Mouse (Mus musculus) forebrain, embryonic 10.5 days (tissue): ENCODE data around the gene Tmem14c. TPM values are rescaled to one million over a fixed set of nuclear protein-coding genes. Genes with fewer than 3 reads are reported as not detected.
"Not testable (repeated sequence)": the region's sequence is repeated elsewhere in the genome, so short reads cannot be mapped to it uniquely, and the experiment has no call there.

Source experiments
- DNase-seq: peaks from one replicate; pipeline ENCODE4 v3.0.0-alpha.2; 2017; ENCODE audit warnings: low spot score; ENCODE audit errors: extremely low spot score
- H3K27ac ChIP-seq: fragments of 300-500 bp; sonication (generic); 2 replicates; pipeline ENCODE4 v1.5.1; 2016; ENCODE audit warnings: mild to moderate bottlenecking
- H3K27me3 ChIP-seq: fragments of 300-500 bp; sonication (generic); 2 replicates; pipeline ENCODE4 v1.6.1; 2016; ENCODE audit warnings: mild to moderate bottlenecking; ENCODE audit not compliant: poor library complexity, severe bottlenecking
- H3K36me3 ChIP-seq: fragments of 300-500 bp; sonication (generic); replicated peaks from 2 replicates; pipeline ENCODE4 v1.6.1; 2016; ENCODE audit warnings: mild to moderate bottlenecking, moderate library complexity
- H3K4me1 ChIP-seq: fragments of 300-500 bp; sonication (generic); 2 replicates; pipeline ENCODE4 v1.6.1; 2016
- H3K4me3 ChIP-seq: fragments of 300-500 bp; sonication (generic); 2 replicates; pipeline ENCODE4 v1.5.1; 2016; ENCODE audit warnings: mild to moderate bottlenecking, moderate library complexity
- H3K9me3 ChIP-seq: fragments of 300-500 bp; sonication (generic); 2 replicates; pipeline ENCODE4 v1.6.1; 2016; ENCODE audit warnings: mild to moderate bottlenecking, moderate library complexity
- WGBS: fragments of 180-500 bp; shearing (Covaris S2); methylation state at CpG from one replicate; pipeline ENCODE4 v1.1.7; 2016; 5-methylcytosine and 5-hydroxymethylcytosine counted together
- polyA plus RNA-seq: library from polyadenylated mRNA; unstranded; fragments of >200 nt; fragmentation: Nextera tagmentation; extraction: Ambion mirVana; gene quantifications from 2 replicates; pipeline ENCODE4 v1.2.1, GENCODE M21; 2016

Gene Tmem14c
- polyA plus RNA-seq, 1 experiment from 2014 or later = 224 TPM

GRCm38 (mm10) chr13:40988418-40988817 is 27.7 kb upstream of the Tmem14c start:
- no peak for DNase-seq
- Histone ChIP-seq H3K27ac (no peak overlapping the region), H3K36me3 (no peaks in the 10 kb centered on the region), H3K9me3 (no peaks in the 10 kb centered on the region), H3K4me1 (no peaks in the 10 kb centered on the region), H3K4me3 (no peak overlapping the region), H3K27me3 (peaks cover 37% of the 10 kb centered on the region)
- WGBS = 79% methylated on average over 2 of the region's 2 CpGs

- WGBS = 26% methylated on average over 8 of the region's 8 CpGs
- Histone ChIP-seq H3K27me3 (peaks cover 51% of the 10 kb centered on the region), H3K4me1 (peaks cover 17% of the 10 kb centered on the region), H3K9me3 (no peaks in the 10 kb centered on the region), H3K4me3 (peak overlapping the region; percentile 16; the same call in 1 of the 2 replicates), H3K27ac (peak overlapping the region; percentile 67), H3K36me3 (no peaks in the 10 kb centered on the region)
- DNase-seq = peak; percentile 27
These were observed 21.4 kb upstream of the Tmem14c start for GRCm38 (mm10) chr13:40994487-40995263.

DNA sequence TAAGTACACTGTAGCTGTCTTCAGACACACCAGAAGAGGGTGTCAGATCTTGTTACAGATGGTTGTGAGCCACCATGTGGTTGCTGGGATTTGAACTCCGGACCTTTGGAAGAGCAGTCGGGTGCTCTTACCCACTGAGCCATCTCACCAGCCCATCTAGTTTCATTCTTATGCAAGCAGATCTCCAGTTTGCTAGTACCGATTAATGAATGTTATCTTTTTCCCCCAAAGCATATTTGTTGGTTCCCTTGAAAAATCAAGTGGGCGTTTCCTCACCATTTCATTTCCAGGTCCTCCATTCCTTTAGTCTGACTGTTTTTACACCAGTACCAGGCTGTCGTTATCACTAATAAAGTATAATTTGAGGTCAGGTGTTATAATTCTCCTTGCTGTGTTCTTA is 17.6 kb upstream of the Tmem14c start:
- peaks cover 38% of the 10 kb centered on the region for H3K4me1 ChIP-seq
- H3K9me3 ChIP-seq, H3K4me3 ChIP-seq, DNase-seq, H3K27ac ChIP-seq, H3K36me3 ChIP-seq: not testable (repeated sequence)
- WGBS = 89% methylated on average over 5 of the region's 5 CpGs
- peaks cover 14% of the 10 kb centered on the region for H3K27me3 ChIP-seq

GRCm38 (mm10) chr13:41000140-41000925 is 15.8 kb upstream of the Tmem14c start:
- peak; percentile 47 for DNase-seq
- Histone ChIP-seq H3K9me3 (no peaks in the 10 kb centered on the region), H3K27me3 (peaks cover 9% of the 10 kb centered on the region), H3K36me3 (peaks cover 24% of the 10 kb centered on the region), H3K4me3 (peak overlapping the region; percentile 98), H3K4me1 (peaks cover 23% of the 10 kb centered on the region), H3K27ac (peak overlapping the region; percentile 94)
- WGBS = 2% methylated on average over 25 of the region's 25 CpGs

GRCm38 (mm10) chr13:41000926-41001639 is 15.0 kb upstream of the Tmem14c start, which contains the start of gene Pak1ip1:
Pak1ip1 (plus strand) TSS chr13:41001023.
- Histone ChIP-seq H3K27me3 (peaks cover 7% of the 10 kb centered on the region), H3K9me3 (no peaks in the 10 kb centered on the region), H3K4me1 (peaks cover 22% of the 10 kb centered on the region), H3K27ac (peak within 1 kb of the TSS; percentile 94), H3K36me3 (peaks cover 31% of the 10 kb centered on the region), H3K4me3 (peak within 1 kb of the TSS; percentile 98)
- under 1% methylated on average over 58 of the region's 58 CpGs for WGBS
- DNase-seq = peak; percentile 91

- DNase-seq = no peak
- peaks cover 22% of the 10 kb centered on the region for H3K4me1 ChIP-seq
- peaks cover 40% of the 10 kb centered on the region for H3K36me3 ChIP-seq
- H3K4me3 ChIP-seq = peak overlapping the region; percentile 98
- no peaks in the 10 kb centered on the region for H3K27me3 ChIP-seq
- no peaks in the 10 kb centered on the region for H3K9me3 ChIP-seq
- no peak overlapping the region for H3K27ac ChIP-seq
- WGBS = 84% methylated on average over 5 of the region's 5 CpGs
These were observed 14.1 kb upstream of the Tmem14c start for GRCm38 (mm10) chr13:41002001-41002400.

DNA sequence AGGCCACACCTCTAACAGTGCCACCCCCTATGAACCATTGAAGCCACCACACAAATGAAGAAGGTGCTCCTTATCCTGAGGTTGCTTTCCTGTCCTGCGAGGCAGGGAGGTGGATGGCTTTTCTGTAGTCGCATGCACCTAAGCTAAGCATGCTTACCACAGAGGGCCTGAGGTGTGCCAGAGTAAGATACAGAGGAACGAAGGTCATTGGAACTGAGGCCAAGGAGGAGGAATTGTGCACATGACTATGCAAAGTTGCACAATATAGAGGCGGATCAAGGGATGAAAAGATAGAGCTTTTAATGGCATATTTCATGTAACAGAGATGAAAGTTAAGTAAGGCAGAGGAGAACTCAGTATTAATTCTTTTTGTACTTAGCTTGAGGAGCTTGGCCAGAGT is 9.8 kb upstream of the Tmem14c start:
- Histone ChIP-seq H3K4me1 (peaks cover 13% of the 10 kb centered on the region), H3K27ac (no peak overlapping the region), H3K36me3 (peaks cover 83% of the 10 kb centered on the region), H3K9me3 (no peaks in the 10 kb centered on the region), H3K27me3 (no peaks in the 10 kb centered on the region), H3K4me3 (no peak overlapping the region)
- 95% methylated on average over 4 of the region's 4 CpGs for WGBS
- no peak for DNase-seq

- no peak for DNase-seq
- H3K36me3 ChIP-seq = peaks cover 97% of the 10 kb centered on the region
These were observed 7.8 kb upstream of the Tmem14c start for GRCm38 (mm10) chr13:41008271-41008670.

DNA sequence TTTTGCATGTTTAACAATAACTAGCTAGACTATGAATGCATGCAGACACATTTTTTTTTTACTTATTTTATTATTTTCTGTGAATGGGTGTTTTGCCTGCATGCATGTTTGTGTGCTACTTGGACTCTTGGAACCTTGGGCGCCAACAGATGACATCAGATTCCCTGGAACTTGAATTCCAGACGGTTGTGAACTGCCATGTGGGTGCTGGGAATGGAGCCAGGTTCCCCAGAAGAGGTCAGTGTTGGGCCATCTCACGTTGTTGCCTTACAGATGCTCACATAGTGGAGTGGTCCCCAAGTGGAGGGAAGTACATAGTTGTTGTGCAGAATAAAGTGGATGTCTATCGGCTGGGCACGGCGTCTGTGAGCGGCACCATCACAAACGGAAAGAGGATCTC is 7.1 kb upstream of the Tmem14c start:
- H3K4me1 ChIP-seq = no peaks in the 10 kb centered on the region
- no peaks in the 10 kb centered on the region for H3K27me3 ChIP-seq
- no peak overlapping the region for H3K4me3 ChIP-seq
- 86% methylated on average over 8 of the region's 8 CpGs for WGBS
- peaks cover 100% of the 10 kb centered on the region for H3K36me3 ChIP-seq
- H3K9me3 ChIP-seq = no peaks in the 10 kb centered on the region
- no peak overlapping the region for H3K27ac ChIP-seq
- no peak for DNase-seq

More at GRCm38 (mm10) chr13:41008271-41008670, 7.8 kb upstream of the Tmem14c start:
- Histone ChIP-seq H3K4me3 (no peak overlapping the region), H3K4me1 (no peaks in the 10 kb centered on the region), H3K27ac (no peak overlapping the region), H3K27me3 (no peaks in the 10 kb centered on the region), H3K9me3 (no peaks in the 10 kb centered on the region)
- 95% methylated on average over 10 of the region's 10 CpGs for WGBS

DNA sequence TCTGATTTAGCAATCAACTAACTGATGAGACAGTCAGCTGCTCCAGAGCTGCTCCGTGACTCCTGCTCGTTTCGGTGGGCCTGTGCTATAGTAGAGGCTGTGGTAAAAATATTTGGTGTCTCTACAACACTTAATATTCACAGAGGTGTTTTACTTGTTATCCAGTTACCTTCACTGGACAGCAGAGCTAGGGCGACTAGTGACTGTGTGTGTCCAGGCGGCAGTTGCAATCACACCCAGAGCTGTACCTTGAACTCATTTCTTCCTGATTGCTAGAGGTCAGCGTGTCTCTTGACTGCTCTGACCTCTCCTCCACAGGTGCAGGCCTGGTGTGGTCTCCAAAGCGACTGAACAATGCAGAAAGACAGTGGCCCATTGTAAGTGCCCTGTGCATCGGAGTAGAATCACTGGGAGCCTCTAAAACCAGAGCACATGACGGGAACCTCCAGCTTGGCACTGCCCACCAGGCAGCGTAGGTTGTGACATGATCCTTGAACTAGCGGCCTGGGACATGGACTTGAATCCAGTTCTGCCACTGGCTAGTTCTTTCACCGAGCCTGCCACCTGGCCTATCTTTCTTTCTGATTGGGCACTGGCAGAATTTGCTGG is 809 bp downstream of the Tmem14c start:
- peaks cover 73% of the 10 kb centered on the region for H3K36me3 ChIP-seq
- no peak for DNase-seq

DNA sequence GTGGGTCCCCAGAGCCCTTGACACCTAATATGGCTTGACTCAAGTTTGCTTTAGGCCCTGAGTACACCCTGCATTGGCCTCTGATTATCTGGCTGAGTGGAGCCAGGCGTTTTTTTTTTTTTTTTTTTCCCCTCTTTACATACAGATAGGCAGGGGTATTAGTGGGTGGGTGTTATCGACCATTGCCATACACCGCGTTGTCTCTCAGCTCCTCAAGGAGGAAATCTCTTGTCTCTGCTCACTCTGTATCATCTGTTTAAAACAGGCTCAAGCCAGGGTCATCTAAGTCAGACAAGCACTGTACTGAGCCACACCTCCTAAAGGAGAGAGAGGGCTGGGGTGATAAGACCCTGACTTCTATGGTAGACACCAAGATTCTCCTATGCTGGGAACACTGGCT is 1.7 kb downstream of the Tmem14c start:
- H3K4me1 ChIP-seq = peaks cover 21% of the 10 kb centered on the region
- H3K36me3 ChIP-seq = peaks cover 72% of the 10 kb centered on the region
- no peaks in the 10 kb centered on the region for H3K27me3 ChIP-seq
- peak overlapping the region; percentile 91 for H3K27ac ChIP-seq
- DNase-seq = no peak
- H3K4me3 ChIP-seq = no peak overlapping the region
- H3K9me3 ChIP-seq = no peaks in the 10 kb centered on the region
- WGBS = 92% methylated on average over 4 of the region's 4 CpGs

More for the DNA sequence above, 809 bp downstream of the Tmem14c start:
- H3K27me3 ChIP-seq = no peaks in the 10 kb centered on the region
- H3K27ac ChIP-seq = peak overlapping the region; percentile 91
- H3K9me3 ChIP-seq = no peaks in the 10 kb centered on the region
- peak overlapping the region; percentile 73 for H3K4me3 ChIP-seq
- peaks cover 21% of the 10 kb centered on the region for H3K4me1 ChIP-seq
- 52% methylated on average over 12 of the region's 12 CpGs for WGBS

DNA sequence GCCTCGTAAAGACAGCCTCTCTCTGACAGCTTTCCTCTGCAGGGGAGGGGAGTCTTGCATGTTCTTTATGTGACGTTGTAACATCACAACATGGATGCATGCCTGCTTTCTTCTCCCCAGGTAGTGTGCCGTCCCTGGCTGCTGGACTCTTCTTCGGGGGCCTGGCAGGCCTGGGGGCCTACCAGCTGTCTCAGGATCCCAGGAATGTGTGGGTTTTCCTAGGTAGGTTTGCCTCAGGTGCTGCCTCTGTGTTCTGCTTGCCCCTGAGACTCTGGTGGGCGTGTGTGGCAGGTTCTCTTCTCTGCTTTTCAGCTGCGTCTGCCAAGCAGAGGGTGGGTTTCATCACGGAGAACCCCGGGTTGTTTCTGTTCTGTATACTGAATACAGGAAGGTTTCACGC is 2.1 kb downstream of the Tmem14c start:
- Histone ChIP-seq H3K9me3 (no peaks in the 10 kb centered on the region), H3K36me3 (peaks cover 68% of the 10 kb centered on the region), H3K4me3 (no peak overlapping the region), H3K27ac (peak overlapping the region; percentile 36; the same call in 1 of the 2 replicates), H3K4me1 (peaks cover 21% of the 10 kb centered on the region), H3K27me3 (no peaks in the 10 kb centered on the region)
- 94% methylated on average over 9 of the region's 9 CpGs for WGBS
- no peak for DNase-seq
